Mouse (Mus musculus): ENCODE results near the gene Rbfox3. TPM values are rescaled to one million over a fixed set of nuclear protein-coding genes. Genes with fewer than 3 reads are reported as not detected.
A peak's percentile ranks its signal among the peaks of the same experiment; 100 is the strongest.

The Rbfox3 gene
- polyA plus RNA-seq, 1 experiment from 2014 or later = 69.4 TPM

DNA sequence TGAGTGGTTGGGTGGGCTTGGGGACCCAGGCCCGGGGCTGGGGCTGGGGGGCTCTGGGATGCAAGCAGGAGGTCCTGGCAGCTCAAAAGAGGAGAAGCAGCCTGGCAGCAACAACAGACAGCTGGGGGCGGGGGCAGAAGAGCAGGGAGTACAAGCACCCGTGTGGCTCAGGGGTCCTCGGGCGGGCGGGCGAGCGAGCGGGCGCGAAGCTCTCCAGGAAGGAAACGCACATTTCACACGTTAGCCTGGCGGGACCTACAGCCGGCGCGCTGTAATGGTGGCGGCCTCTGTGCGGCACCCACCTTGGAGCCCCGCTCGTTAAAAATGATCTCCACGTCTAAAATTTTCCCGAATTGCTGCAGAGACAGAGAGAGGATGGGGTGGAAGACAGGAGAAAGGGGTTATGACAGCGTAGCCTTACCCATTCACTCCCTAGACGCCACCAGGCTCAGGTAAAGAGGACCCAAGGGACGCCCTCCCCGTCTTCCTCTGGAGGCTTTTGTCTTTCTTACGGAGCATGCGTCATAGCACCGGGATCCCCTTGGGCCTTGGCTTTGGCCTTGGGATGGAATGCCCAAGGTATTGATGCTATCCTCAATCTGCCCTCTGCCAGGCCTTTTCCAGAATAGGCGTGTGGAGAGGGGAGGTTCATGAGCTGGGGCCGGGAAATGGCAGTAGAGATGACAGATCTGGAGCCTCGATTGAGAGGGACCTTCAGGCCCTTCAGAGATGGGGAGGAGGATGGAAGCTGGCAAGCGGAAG is 407.8 kb downstream of the Rbfox3 start:
- peaks cover 3% of the 10 kb centered on the region; the same call in 1 of the 2 replicates for H3K4me1 ChIP-seq (ENCODE audit: control insufficient read depth, insufficient read depth, low read depth, low read length)
- H3K4me3 ChIP-seq (ENCODE audit: low read length) = no peak overlapping the region
- no peak overlapping the region for H3K9ac ChIP-seq (ENCODE audit: low read depth, low read length)
- no peak overlapping the region for H3K27ac ChIP-seq (ENCODE audit: low read depth, low read length)
- no peak for ATAC-seq
- no peaks in the 10 kb centered on the region for H3K9me3 ChIP-seq (ENCODE audit: control insufficient read depth, low read length)
- 34% methylated on average over 31 of the region's 34 CpGs for WGBS
- no peaks in the 10 kb centered on the region for H3K27me3 ChIP-seq (replicated peaks; ENCODE audit: control insufficient read depth, insufficient read depth, low read length)
- H3K36me3 ChIP-seq (ENCODE audit: control insufficient read depth, insufficient read depth, low read length) = no peaks in the 10 kb centered on the region; the same call in 1 of the 2 replicates
- H3K4me2 ChIP-seq (ENCODE audit: low read length) = no peak overlapping the region

GRCm38 (mm10) chr11:118502990-118503389 is 408.4 kb downstream of the Rbfox3 start:
- 62% methylated on average over 6 of the region's 6 CpGs for WGBS
- no peak overlapping the region for H3K27ac ChIP-seq (ENCODE audit: low read depth, low read length)
- peaks cover under 1% of the 10 kb centered on the region; the same call in 1 of the 2 replicates for H3K4me1 ChIP-seq (ENCODE audit: control insufficient read depth, insufficient read depth, low read depth, low read length)
- H3K9ac ChIP-seq (ENCODE audit: low read depth, low read length) = no peak overlapping the region
- H3K27me3 ChIP-seq (replicated peaks; ENCODE audit: control insufficient read depth, insufficient read depth, low read length) = no peaks in the 10 kb centered on the region
- H3K9me3 ChIP-seq (ENCODE audit: control insufficient read depth, low read length) = no peaks in the 10 kb centered on the region
- no peak overlapping the region for H3K4me2 ChIP-seq (ENCODE audit: low read length)
- no peak for ATAC-seq
- H3K36me3 ChIP-seq (ENCODE audit: control insufficient read depth, insufficient read depth, low read length) = no peaks in the 10 kb centered on the region; the same call in 1 of the 2 replicates
- no peak overlapping the region for H3K4me3 ChIP-seq (ENCODE audit: low read length)

GRCm38 (mm10) chr11:118496066-118496689 is 415.2 kb downstream of the Rbfox3 start:
- no peaks in the 10 kb centered on the region for H3K27me3 ChIP-seq (replicated peaks; ENCODE audit: control insufficient read depth, insufficient read depth, low read length)
- H3K4me1 ChIP-seq (ENCODE audit: control insufficient read depth, insufficient read depth, low read depth, low read length) = no peaks in the 10 kb centered on the region
- H3K9ac ChIP-seq (ENCODE audit: low read depth, low read length) = no peak overlapping the region
- ATAC-seq = no peak
- H3K4me3 ChIP-seq (ENCODE audit: low read length) = no peak overlapping the region
- H3K4me2 ChIP-seq (ENCODE audit: low read length) = no peak overlapping the region
- H3K9me3 ChIP-seq (ENCODE audit: control insufficient read depth, low read length) = no peaks in the 10 kb centered on the region
- H3K27ac ChIP-seq (ENCODE audit: low read depth, low read length) = no peak overlapping the region
- 46% methylated on average over 20 of the region's 20 CpGs for WGBS
- H3K36me3 ChIP-seq (ENCODE audit: control insufficient read depth, insufficient read depth, low read length) = no peaks in the 10 kb centered on the region

- Histone ChIP-seq H3K9ac (ENCODE audit: low read depth, low read length) (no peak overlapping the region), H3K4me2 (ENCODE audit: low read length) (no peak overlapping the region)
- 52% methylated on average over 5 of the region's 5 CpGs for WGBS
Measured at GRCm38 (mm10) chr11:118495065-118495464, 416.3 kb downstream of the Rbfox3 start.

GRCm38 (mm10) chr11:118494001-118494737 is 417.2 kb downstream of the Rbfox3 start:
- H3K4me1 ChIP-seq (ENCODE audit: control insufficient read depth, insufficient read depth, low read depth, low read length) = peaks cover 13% of the 10 kb centered on the region
- no peak for ATAC-seq
- no peaks in the 10 kb centered on the region for H3K9me3 ChIP-seq (ENCODE audit: control insufficient read depth, low read length)
- no peak overlapping the region for H3K4me2 ChIP-seq (ENCODE audit: low read length)
- H3K4me3 ChIP-seq (ENCODE audit: low read length) = no peak overlapping the region
- 83% methylated on average over 12 of the region's 12 CpGs for WGBS
- 0 out of 2 replicates have a peak overlapping the region, but pooled peaks have one; percentile 7 for H3K27ac ChIP-seq (ENCODE audit: low read depth, low read length)
- H3K36me3 ChIP-seq (ENCODE audit: control insufficient read depth, insufficient read depth, low read length) = no peaks in the 10 kb centered on the region
- H3K9ac ChIP-seq (ENCODE audit: low read depth, low read length) = no peak overlapping the region
- H3K27me3 ChIP-seq (replicated peaks; ENCODE audit: control insufficient read depth, insufficient read depth, low read length) = no peaks in the 10 kb centered on the region

More at GRCm38 (mm10) chr11:118495065-118495464, 416.3 kb downstream of the Rbfox3 start:
- no peak for ATAC-seq
- Histone ChIP-seq H3K36me3 (ENCODE audit: control insufficient read depth, insufficient read depth, low read length) (no peaks in the 10 kb centered on the region), H3K9me3 (ENCODE audit: control insufficient read depth, low read length) (no peaks in the 10 kb centered on the region), H3K27me3 (replicated peaks; ENCODE audit: control insufficient read depth, insufficient read depth, low read length) (no peaks in the 10 kb centered on the region), H3K4me1 (ENCODE audit: control insufficient read depth, insufficient read depth, low read depth, low read length) (peaks cover 8% of the 10 kb centered on the region), H3K4me3 (ENCODE audit: low read length) (no peak overlapping the region), H3K27ac (ENCODE audit: low read depth, low read length) (no peak overlapping the region)

DNA sequence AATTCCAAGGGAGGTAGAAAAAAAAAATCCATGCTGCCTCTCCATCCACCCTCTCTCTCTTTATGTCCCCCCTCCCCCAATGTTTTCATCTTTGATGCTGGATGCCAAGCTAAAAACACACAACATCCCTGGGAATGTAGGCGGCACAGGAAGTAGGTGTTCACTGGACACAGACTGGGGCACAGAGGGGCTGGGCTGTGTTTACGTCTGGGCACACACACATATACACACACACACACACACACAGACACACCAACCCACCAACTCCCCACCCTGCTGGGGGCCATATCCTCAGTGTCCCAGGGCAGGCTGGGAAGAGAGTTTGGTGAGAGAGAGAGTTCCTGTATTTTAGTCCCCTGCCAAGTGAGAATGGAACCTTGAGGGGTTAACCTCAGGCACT is 417.9 kb downstream of the Rbfox3 start:
- Histone ChIP-seq H3K4me2 (ENCODE audit: low read length) (no peak overlapping the region), H3K27me3 (replicated peaks; ENCODE audit: control insufficient read depth, insufficient read depth, low read length) (no peaks in the 10 kb centered on the region), H3K27ac (ENCODE audit: low read depth, low read length) (no peak overlapping the region), H3K4me1 (ENCODE audit: control insufficient read depth, insufficient read depth, low read depth, low read length) (peaks cover 20% of the 10 kb centered on the region), H3K4me3 (ENCODE audit: low read length) (no peak overlapping the region), H3K9ac (ENCODE audit: low read depth, low read length) (no peak overlapping the region), H3K36me3 (ENCODE audit: control insufficient read depth, insufficient read depth, low read length) (no peaks in the 10 kb centered on the region), H3K9me3 (ENCODE audit: control insufficient read depth, low read length) (no peaks in the 10 kb centered on the region)
- WGBS = 82% methylated on average over 2 of the region's 2 CpGs
- ATAC-seq = no peak

- peaks cover 21% of the 10 kb centered on the region for H3K4me1 ChIP-seq (ENCODE audit: control insufficient read depth, insufficient read depth, low read depth, low read length)
- no peaks in the 10 kb centered on the region for H3K9me3 ChIP-seq (ENCODE audit: control insufficient read depth, low read length)
- WGBS = 86% methylated on average over 7 of the region's 7 CpGs
- no peak for ATAC-seq
- no peak overlapping the region for H3K4me2 ChIP-seq (ENCODE audit: low read length)
- H3K27ac ChIP-seq (ENCODE audit: low read depth, low read length) = no peak overlapping the region
- H3K9ac ChIP-seq (ENCODE audit: low read depth, low read length) = no peak overlapping the region
- no peak overlapping the region for H3K4me3 ChIP-seq (ENCODE audit: low read length)
- H3K36me3 ChIP-seq (ENCODE audit: control insufficient read depth, insufficient read depth, low read length) = no peaks in the 10 kb centered on the region; the same call in 1 of the 2 replicates
- no peaks in the 10 kb centered on the region for H3K27me3 ChIP-seq (replicated peaks; ENCODE audit: control insufficient read depth, insufficient read depth, low read length)
Measured at GRCm38 (mm10) chr11:118491230-118491629, 420.2 kb downstream of the Rbfox3 start.

GRCm38 (mm10) chr11:118490566-118491218 is 420.7 kb downstream of the Rbfox3 start:
- H3K27me3 ChIP-seq (replicated peaks; ENCODE audit: control insufficient read depth, insufficient read depth, low read length) = no peaks in the 10 kb centered on the region
- no peak overlapping the region for H3K4me3 ChIP-seq (ENCODE audit: low read length)
- H3K9ac ChIP-seq (ENCODE audit: low read depth, low read length) = 0 out of 2 replicates have a peak overlapping the region, but pooled peaks have one; percentile 24
- no peak overlapping the region for H3K27ac ChIP-seq (ENCODE audit: low read depth, low read length)
- H3K36me3 ChIP-seq (ENCODE audit: control insufficient read depth, insufficient read depth, low read length) = no peaks in the 10 kb centered on the region; the same call in 1 of the 2 replicates
- H3K9me3 ChIP-seq (ENCODE audit: control insufficient read depth, low read length) = no peaks in the 10 kb centered on the region
- 18% methylated on average over 22 of the region's 22 CpGs for WGBS
- H3K4me1 ChIP-seq (ENCODE audit: control insufficient read depth, insufficient read depth, low read depth, low read length) = peaks cover 21% of the 10 kb centered on the region
- no peak for ATAC-seq
- no peak overlapping the region; the same call in 1 of the 2 replicates for H3K4me2 ChIP-seq (ENCODE audit: low read length)

Data from hindbrain, embryonic 16.5 days (tissue).